Comparison of ENCODE assay signal across 8 mouse cellular contexts in the genomic region with DNA sequence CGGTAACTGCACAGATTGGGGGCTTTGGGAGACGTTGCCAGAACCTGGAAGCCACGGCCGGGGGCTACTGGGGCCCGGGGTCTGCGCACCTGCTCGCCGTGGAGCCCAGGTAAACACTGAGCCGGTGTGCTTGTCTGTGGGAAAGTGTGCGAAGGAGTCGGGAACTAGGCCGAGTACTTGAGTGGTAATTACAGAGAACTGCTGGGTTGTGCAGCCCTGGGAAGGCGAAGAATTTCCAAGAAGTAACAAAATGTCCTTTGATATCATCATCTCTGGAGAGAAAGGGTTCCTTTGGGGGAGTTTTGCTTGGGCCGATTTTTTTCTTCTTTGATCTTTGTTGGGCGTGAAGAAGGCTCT. TPM values are rescaled to one million over a fixed set of nuclear protein-coding genes. Genes with fewer than 3 reads are reported as not detected.
DNase-seq lines count a peak whose midpoint lies in the region; ATAC-seq and TF ChIP-seq lines count a peak whose summit lies in the region.

No protein-coding gene starts in this region.

- H3ac ChIP-seq in myocyte (ENCODE audit: control insufficient read depth, insufficient read length) = peak overlapping the region; percentile 80

- peak overlapping the region; percentile 81 for H3K4me2 ChIP-seq in kidney, embryonic 16.5 days (replicated peaks; ENCODE audit: low read depth, low read length)
- H3K4me2 ChIP-seq in intestine, embryonic 14.5 days (ENCODE audit: low read length) = peak overlapping the region; percentile 97
- H3K4me2 ChIP-seq in myocyte (ENCODE audit: low read depth) = peak overlapping the region; percentile 65

- DNase-seq in kidney, postnatal 4 days = no peak
- DNase-seq in embryonic facial prominence, embryonic 10.5 days (ENCODE audit: low spot score) = no peak
- DNase-seq in intestine, embryonic 14.5 days (ENCODE audit: low spot score) = no peak
- DNase-seq in layer of hippocampus, adult 9-10 months (ENCODE audit: low spot score) = no peak
- no peak for DNase-seq in cerebellum, postnatal 4 days (ENCODE audit: low spot score in 2 of 2)
- DNase-seq in right cerebral cortex, postnatal 36 days (ENCODE audit: low spot score in 2 of 2) = no peak

- H3K9ac ChIP-seq in kidney, embryonic 16.5 days (replicated peaks; ENCODE audit: low read length) = peak overlapping the region; percentile 67
- H3K9ac ChIP-seq in intestine, embryonic 14.5 days (ENCODE audit: low read length) = 0 out of 2 replicates have a peak overlapping the region, but pooled peaks have one; percentile 29

- WGBS in kidney, embryonic 16.5 days = 12% methylated on average over 15 of the region's 15 CpGs
- 21% methylated on average over 15 of the region's 15 CpGs for WGBS in embryonic facial prominence, embryonic 10.5 days
- 21% methylated on average over 15 of the region's 15 CpGs for WGBS in intestine, embryonic 14.5 days

- H3K36me3 ChIP-seq in kidney, embryonic 16.5 days (ENCODE audit: insufficient read depth, low read length) = no peaks in the 10 kb centered on the region
- H3K36me3 ChIP-seq in embryonic facial prominence, embryonic 10.5 days (replicated peaks) = no peaks in the 10 kb centered on the region
- H3K36me3 ChIP-seq in intestine, embryonic 14.5 days (ENCODE audit: control insufficient read depth, insufficient read depth, low read length) = no peaks in the 10 kb centered on the region
- peaks cover 5% of the 10 kb centered on the region for H3K36me3 ChIP-seq in myocyte (ENCODE audit: control insufficient read depth, insufficient read depth)

- no peak overlapping the region for H3K27ac ChIP-seq in kidney, embryonic 16.5 days (ENCODE audit: low read length)
- H3K27ac ChIP-seq in embryonic facial prominence, embryonic 10.5 days (replicated peaks) = peak overlapping the region; percentile 69; the same call in 1 of the 2 replicates
- no peak overlapping the region for H3K27ac ChIP-seq in intestine, embryonic 14.5 days (ENCODE audit: low read depth)

- H3K27me3 ChIP-seq in kidney, embryonic 16.5 days (ENCODE audit: insufficient read depth, low read length) = peaks cover 18% of the 10 kb centered on the region
- H3K27me3 ChIP-seq in embryonic facial prominence, embryonic 10.5 days (replicated peaks; ENCODE audit: low read depth, poor library complexity, severe bottlenecking) = peaks cover 80% of the 10 kb centered on the region
- peaks cover 23% of the 10 kb centered on the region for H3K27me3 ChIP-seq in intestine, embryonic 14.5 days (replicated peaks; ENCODE audit: control insufficient read depth, insufficient read depth, low read length)
- no peaks in the 10 kb centered on the region for H3K27me3 ChIP-seq in myocyte (ENCODE audit: control insufficient read depth, insufficient read depth, insufficient read length)

- peaks cover 7% of the 10 kb centered on the region for H3K4me1 ChIP-seq in kidney, embryonic 16.5 days (ENCODE audit: insufficient read depth, low read length)
- H3K4me1 ChIP-seq in embryonic facial prominence, embryonic 10.5 days = peaks cover 29% of the 10 kb centered on the region
- H3K4me1 ChIP-seq in intestine, embryonic 14.5 days (replicated peaks; ENCODE audit: control insufficient read depth, insufficient read depth, low read length) = peaks cover 9% of the 10 kb centered on the region

- H3K9me3 ChIP-seq in kidney, embryonic 16.5 days (ENCODE audit: low read length) = no peaks in the 10 kb centered on the region
- 0 out of 2 replicates have a peak, but pooled peaks cover 4% of the 10 kb centered on the region for H3K9me3 ChIP-seq in embryonic facial prominence, embryonic 10.5 days
- no peaks in the 10 kb centered on the region for H3K9me3 ChIP-seq in intestine, embryonic 14.5 days (ENCODE audit: control insufficient read depth, low read length)

- peaks cover 46% of the 10 kb centered on the region for H3K79me2 ChIP-seq in myocyte (ENCODE audit: control insufficient read depth, insufficient read depth)

- no peak for TF ChIP-seq POLR2A in myocyte (IDR thresholded peaks at IDR 0.05; ENCODE audit: insufficient read length, low read depth)

- peak overlapping the region; percentile 53 for H3K4me3 ChIP-seq in kidney, embryonic 16.5 days (ENCODE audit: low read length)
- peak overlapping the region; percentile 65 for H3K4me3 ChIP-seq in embryonic facial prominence, embryonic 10.5 days
- peak overlapping the region; percentile 50 for H3K4me3 ChIP-seq in intestine, embryonic 14.5 days (ENCODE audit: low read depth, low read length)
- H3K4me3 ChIP-seq in myocyte = peak overlapping the region; percentile 99

- ATAC-seq in kidney, embryonic 16.5 days (ENCODE audit: low FRiP score, low TSS enrichment) = no peak; the same call in 1 of the 2 replicates
- 0 out of 2 replicates have a peak, but pooled peaks have one; percentile 19 for ATAC-seq in intestine, embryonic 14.5 days (replicated peaks; ENCODE audit: low FRiP score, low TSS enrichment, low read depth)

TF ChIP-seq in myocyte, 11 proteins besides CTCF, POLR2A, EP300 and RAD21:
- TF ChIP-seq MYOD1 (IDR thresholded peaks at IDR 0.05; ENCODE audit: control insufficient read depth in 1 of 3, insufficient read length in 2 of 3, low read depth in 2 of 3) (no peak), TCF12 (IDR thresholded peaks at IDR 0.05; ENCODE audit: insufficient read depth, poor library complexity, severe bottlenecking) (no peak), USF1 (IDR thresholded peaks at IDR 0.05; ENCODE audit: low read depth) (no peak), CEBPB (IDR thresholded peaks at IDR 0.05; ENCODE audit: insufficient read depth, poor library complexity, severe bottlenecking) (no peak), MYOG (IDR thresholded peaks at IDR 0.05; ENCODE audit: control insufficient read depth in 1 of 3, insufficient read depth in 1 of 3, insufficient read length in 2 of 3, low read depth in 2 of 3) (no peak), REST (IDR thresholded peaks at IDR 0.05; ENCODE audit: insufficient read depth, insufficient read length) (no peak), POLR2AphosphoS2 (IDR thresholded peaks at IDR 0.05; ENCODE audit: insufficient read length, low read depth) (no peak), SRF (IDR thresholded peaks at IDR 0.05; ENCODE audit: control insufficient read depth, insufficient read length, low read depth) (no peak), MAX (IDR thresholded peaks at IDR 0.05; ENCODE audit: low read depth) (no peak), E2F4 (IDR thresholded peaks at IDR 0.05; ENCODE audit: insufficient read depth) (no peak), TCF3 (IDR thresholded peaks at IDR 0.05; ENCODE audit: insufficient read length, low read depth) (no peak)

RNA-seq across cellular contexts. Expression of a gene that starts 38.0 kb away (rescaled TPM):
- 0.40 and 0.51 TPM in 2 replicates for polyA plus RNA-seq in kidney, embryonic 16.5 days (2015; fragmentation: Nextera tagmentation; extraction: Ambion mirVana)
- polyA plus RNA-seq in embryonic facial prominence, embryonic 10.5 days (2016; fragmentation: Nextera tagmentation; extraction: Ambion mirVana) = 0.49 and 0.55 TPM in 2 replicates
- polyA plus RNA-seq in intestine, embryonic 14.5 days (2014; fragmentation: Nextera tagmentation; extraction: Ambion mirVana) = 0.42 and 0.44 TPM in 2 replicates
- 1.6 TPM for polyA plus RNA-seq in myocyte (2012; fragmentation: generic; extraction: Trizol)

RNA-seq across cellular contexts. Expression of a gene that starts 40.3 kb away (rescaled TPM):
- 22.8 and 24.7 TPM in 2 replicates for polyA plus RNA-seq in kidney, embryonic 16.5 days (2015; fragmentation: Nextera tagmentation; extraction: Ambion mirVana)
- polyA plus RNA-seq in embryonic facial prominence, embryonic 10.5 days (2016; fragmentation: Nextera tagmentation; extraction: Ambion mirVana) = 4.9 and 5.3 TPM in 2 replicates
- 11.9 and 14.0 TPM in 2 replicates for polyA plus RNA-seq in intestine, embryonic 14.5 days (2014; fragmentation: Nextera tagmentation; extraction: Ambion mirVana)
- polyA plus RNA-seq in myocyte (2012; fragmentation: generic; extraction: Trizol) = 21.8 TPM
